Mouse (Mus musculus) cerebellum, adult 2 months (tissue): ENCODE measurements around the gene Gm9944.

ENCODE experiments used
- CTCF ChIP-seq: fragments of 200-500 bp; IDR thresholded peaks from 2 replicates; pipeline ENCODE4 v1.5.1; 2011; ENCODE audit warnings: low read depth, mild to moderate bottlenecking, control low read depth, low read length, moderate library complexity, borderline replicate concordance; ENCODE audit not compliant: insufficient read depth
- POLR2A ChIP-seq: fragments of 200-500 bp; IDR thresholded peaks from 2 replicates; pipeline ENCODE4 v1.6.1; 2011; ENCODE audit warnings: low read length, control low read depth, borderline replicate concordance; ENCODE audit not compliant: insufficient read depth

DNA sequence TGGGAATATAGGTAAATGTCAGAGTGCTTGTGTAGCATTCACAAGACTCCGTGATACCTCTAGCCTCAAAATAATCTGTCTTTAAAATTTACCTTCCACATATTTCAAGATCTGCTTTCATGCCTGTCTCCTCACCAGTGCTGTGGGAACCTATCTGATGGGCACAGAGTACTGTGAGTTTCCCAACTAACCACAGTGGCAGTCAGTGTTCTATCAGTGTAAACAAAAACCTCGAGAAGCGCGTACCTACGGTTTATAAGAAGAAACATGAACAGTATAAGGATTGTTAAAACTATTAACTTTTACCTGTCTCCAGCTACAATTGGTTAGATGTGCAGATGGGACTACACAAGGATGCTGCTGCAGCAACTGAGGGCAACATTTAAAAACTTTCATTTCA is 19.9 kb downstream of the Gm9944 start:
- TF ChIP-seq CTCF (no peak), POLR2A (no peak)
